Mouse (Mus musculus) heart, postnatal 0 days (tissue): ENCODE measurements around the gene Olfr1012.

Experiments
- CTCF ChIP-seq: IDR thresholded peaks from 2 replicates; pipeline ENCODE4 v1.5.1; 2016; ENCODE audit warnings: antibody characterized with exemption, control low read depth, low read depth
- EP300 ChIP-seq: IDR thresholded peaks from 2 replicates; pipeline ENCODE4 v1.6.1; 2016; ENCODE audit warnings: antibody characterized with exemption, low read depth

GRCm38 (mm10) chr2:85781717-85782116, 19.2 kb upstream of the Olfr1012 start, which contains the start of gene Olfr1015:
- TF ChIP-seq CTCF (no peak), EP300 (no peak)
